Mouse (Mus musculus): ENCODE results near the gene Rsbn1l. TPM values are rescaled to one million over a fixed set of nuclear protein-coding genes. Genes with fewer than 3 reads are reported as not detected.

Gene Rsbn1l
- polyA plus RNA-seq, 1 experiment from 2014 or later = 5.5 TPM

DNA sequence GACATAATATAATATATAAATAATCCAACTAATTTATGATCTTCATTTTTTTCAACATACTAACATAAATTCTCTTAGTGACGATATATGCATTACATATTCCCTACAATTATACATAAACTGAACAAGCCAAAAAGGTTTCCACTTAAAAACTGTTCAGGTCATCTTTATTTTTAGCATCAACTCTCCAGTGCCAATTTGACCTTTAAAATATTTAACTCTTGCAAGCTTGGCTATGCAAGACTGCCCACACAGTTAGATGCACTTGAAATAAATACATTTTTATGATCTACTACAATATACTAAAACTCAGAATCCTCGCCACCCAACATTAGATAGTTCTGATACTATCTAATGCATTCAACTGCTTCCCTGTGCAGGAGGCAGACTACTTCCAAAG is 75.8 kb downstream of the Rsbn1l start:
- no peaks in the 10 kb centered on the region for H3K36me3 ChIP-seq (ENCODE audit: control insufficient read depth, insufficient read depth, low read length)
- peak overlapping the region; percentile 84 for H3K4me3 ChIP-seq (ENCODE audit: low read depth, low read length)
- no peak for ATAC-seq (ENCODE audit: low read depth)
- DNase-seq (ENCODE audit: low spot score) = no peak
- peaks cover 19% of the 10 kb centered on the region for H3K4me1 ChIP-seq (ENCODE audit: control insufficient read depth, insufficient read depth, low read length)
- no peaks in the 10 kb centered on the region for H3K9me3 ChIP-seq (ENCODE audit: control insufficient read depth, low read length)
- 67% methylated on average over 2 of the region's 2 CpGs for WGBS
- peak overlapping the region; percentile 86; the same call in 1 of the 2 replicates for H3K9ac ChIP-seq (ENCODE audit: low read depth, low read length)
- peak overlapping the region; percentile 57 for H3K4me2 ChIP-seq (ENCODE audit: low read depth, low read length)
- no peak overlapping the region for H3K27ac ChIP-seq (replicated peaks; ENCODE audit: low read depth, low read length)
- H3K27me3 ChIP-seq (replicated peaks; ENCODE audit: control insufficient read depth, insufficient read depth, low read length) = no peaks in the 10 kb centered on the region

DNA sequence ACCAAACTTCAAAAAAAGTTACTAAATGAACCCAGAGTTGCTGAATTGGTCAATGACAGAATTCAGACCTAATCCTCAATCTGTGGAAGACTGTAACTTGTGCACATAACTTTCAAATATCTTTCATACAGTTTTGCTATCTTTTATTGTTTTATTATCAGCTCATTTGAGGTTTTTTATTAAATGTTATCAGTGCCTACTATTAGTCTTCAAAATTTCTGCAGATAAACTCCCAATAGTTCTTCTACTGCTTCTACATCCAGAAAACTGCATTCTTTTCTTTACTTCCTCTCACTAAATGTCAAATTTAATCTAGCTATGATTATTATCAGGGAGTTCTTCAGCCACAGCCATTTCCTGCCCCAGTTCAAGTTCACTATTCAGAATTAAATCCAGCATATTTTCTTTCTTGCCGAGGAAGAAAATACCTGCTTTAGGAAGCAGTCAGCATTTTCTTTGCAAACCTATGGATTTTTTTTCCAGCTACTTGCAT is 79.2 kb downstream of the Rsbn1l start:
- 43% methylated on average over 1 of the region's 1 CpGs for WGBS
- no peak overlapping the region for H3K4me3 ChIP-seq (ENCODE audit: low read depth, low read length)
- no peaks in the 10 kb centered on the region for H3K27me3 ChIP-seq (replicated peaks; ENCODE audit: control insufficient read depth, insufficient read depth, low read length)
- ATAC-seq (ENCODE audit: low read depth) (no peak), DNase-seq (ENCODE audit: low spot score) (no peak)
- no peak overlapping the region for H3K4me2 ChIP-seq (ENCODE audit: low read depth, low read length)
- H3K9me3 ChIP-seq (ENCODE audit: control insufficient read depth, low read length) = no peaks in the 10 kb centered on the region
- no peak overlapping the region for H3K27ac ChIP-seq (replicated peaks; ENCODE audit: low read depth, low read length)
- peaks cover 5% of the 10 kb centered on the region for H3K4me1 ChIP-seq (ENCODE audit: control insufficient read depth, insufficient read depth, low read length)
- no peak overlapping the region for H3K9ac ChIP-seq (ENCODE audit: low read depth, low read length)
- no peaks in the 10 kb centered on the region for H3K36me3 ChIP-seq (ENCODE audit: control insufficient read depth, insufficient read depth, low read length)

DNA sequence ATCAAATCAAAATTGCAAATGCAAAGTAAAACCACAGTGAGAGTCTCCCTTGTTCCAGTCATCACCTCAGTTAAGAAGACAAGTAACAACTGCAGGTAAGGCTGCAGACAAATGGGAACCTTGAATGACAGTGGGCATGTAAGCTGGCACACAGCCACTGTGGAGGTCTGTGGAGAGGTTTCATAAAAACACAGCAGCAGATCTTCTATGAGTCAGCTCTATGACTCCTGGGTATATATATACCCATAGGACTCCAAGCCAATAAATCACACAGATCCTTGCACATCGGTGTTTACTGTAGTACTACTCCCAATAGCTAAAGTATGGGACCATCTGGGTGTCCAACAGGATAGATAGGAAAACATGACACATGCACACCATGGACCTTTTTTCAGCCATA is 83.1 kb downstream of the Rsbn1l start:
- Histone ChIP-seq H3K27ac (replicated peaks; ENCODE audit: low read depth, low read length) (no peak overlapping the region), H3K4me1 (ENCODE audit: control insufficient read depth, insufficient read depth, low read length) (no peaks in the 10 kb centered on the region), H3K9me3 (ENCODE audit: control insufficient read depth, low read length) (no peaks in the 10 kb centered on the region), H3K27me3 (replicated peaks; ENCODE audit: control insufficient read depth, insufficient read depth, low read length) (no peaks in the 10 kb centered on the region), H3K4me3 (ENCODE audit: low read depth, low read length) (no peak overlapping the region), H3K4me2 (ENCODE audit: low read depth, low read length) (no peak overlapping the region), H3K36me3 (ENCODE audit: control insufficient read depth, insufficient read depth, low read length) (no peaks in the 10 kb centered on the region), H3K9ac (ENCODE audit: low read depth, low read length) (no peak overlapping the region)
- ATAC-seq (ENCODE audit: low read depth) (no peak), DNase-seq (ENCODE audit: low spot score) (no peak)
- WGBS = 88% methylated on average over 1 of the region's 1 CpGs

DNA sequence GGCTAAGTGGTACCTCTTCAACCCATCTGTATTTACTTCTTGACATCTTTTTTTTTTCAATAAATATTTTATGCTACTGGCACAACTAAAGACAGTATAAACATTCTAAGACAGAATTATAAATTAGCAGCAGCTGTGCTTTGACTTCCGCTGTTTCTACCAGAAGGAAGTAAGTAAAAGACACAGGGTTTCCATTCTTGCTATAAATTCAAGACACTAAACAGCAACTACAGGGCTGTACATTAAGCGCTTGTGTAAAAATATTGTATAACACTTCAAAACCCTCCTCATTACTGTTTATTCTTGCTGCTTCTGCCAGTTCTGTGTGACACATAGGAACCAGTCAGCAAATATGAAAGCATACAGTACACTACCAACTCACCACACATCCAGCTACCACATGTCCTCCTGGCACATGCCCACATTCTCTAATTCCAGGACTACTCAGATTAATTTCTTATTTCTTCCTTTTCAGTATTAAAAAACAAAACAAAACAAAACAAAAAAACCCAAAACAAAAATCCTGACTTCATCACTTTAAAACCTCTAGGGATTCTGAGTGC is 90.9 kb downstream of the Rsbn1l start:
- WGBS = 63% methylated on average over 2 of the region's 2 CpGs

DNA sequence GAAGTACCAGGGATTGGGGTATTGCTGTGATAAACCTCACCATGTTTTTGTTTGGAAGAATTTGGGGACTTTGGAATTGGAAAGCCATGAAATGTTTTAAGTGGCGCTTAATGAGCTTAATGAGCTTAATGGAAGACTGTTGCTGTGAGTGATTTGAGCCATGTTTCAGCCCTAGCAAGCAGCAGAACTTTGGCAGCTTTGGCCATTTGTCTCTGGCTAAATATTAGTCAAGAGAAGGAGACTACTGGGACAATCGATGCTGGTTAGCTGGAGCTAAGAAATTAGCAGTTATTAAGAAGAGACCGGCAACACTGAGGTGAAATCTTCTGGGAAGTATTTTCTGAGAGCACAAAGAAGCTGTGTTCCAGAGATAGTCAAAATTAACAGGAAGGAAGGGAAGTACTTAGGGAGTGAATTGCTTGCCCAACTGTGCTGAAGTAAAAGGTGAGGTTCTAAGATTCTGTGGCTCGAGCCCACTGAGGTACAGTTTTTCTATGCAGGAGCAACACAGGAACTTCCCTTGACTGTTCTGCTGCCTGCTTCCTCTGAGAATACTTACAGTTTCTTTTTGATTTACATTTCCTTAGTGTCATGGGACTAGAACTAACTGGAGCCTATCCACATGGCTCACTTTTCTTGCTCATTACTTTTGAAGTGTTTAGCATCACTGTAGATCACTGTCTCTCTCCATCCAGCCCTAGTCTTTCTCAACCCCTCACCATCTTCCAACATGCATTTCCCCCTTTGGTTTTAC is 91.8 kb downstream of the Rsbn1l start:
- DNase-seq (ENCODE audit: low spot score) = no peak
- Histone ChIP-seq H3K9ac (ENCODE audit: low read depth, low read length) (no peak overlapping the region), H3K27ac (replicated peaks; ENCODE audit: low read depth, low read length) (no peak overlapping the region), H3K9me3 (ENCODE audit: control insufficient read depth, low read length) (peaks cover 1% of the 10 kb centered on the region; the same call in 1 of the 2 replicates), H3K36me3 (ENCODE audit: control insufficient read depth, insufficient read depth, low read length) (no peaks in the 10 kb centered on the region), H3K4me3 (ENCODE audit: low read depth, low read length) (no peak overlapping the region), H3K27me3 (replicated peaks; ENCODE audit: control insufficient read depth, insufficient read depth, low read length) (no peaks in the 10 kb centered on the region), H3K4me2 (ENCODE audit: low read depth, low read length) (no peak overlapping the region), H3K4me1 (ENCODE audit: control insufficient read depth, insufficient read depth, low read length) (peaks cover 7% of the 10 kb centered on the region; the same call in 1 of the 2 replicates)
- no peak for ATAC-seq (ENCODE audit: low read depth)
- 54% methylated on average over 4 of the region's 4 CpGs for WGBS

More for the DNA sequence above, 90.9 kb downstream of the Rsbn1l start:
- no peak overlapping the region for H3K4me3 ChIP-seq (ENCODE audit: low read depth, low read length)
- no peaks in the 10 kb centered on the region for H3K36me3 ChIP-seq (ENCODE audit: control insufficient read depth, insufficient read depth, low read length)
- H3K27me3 ChIP-seq (replicated peaks; ENCODE audit: control insufficient read depth, insufficient read depth, low read length) = no peaks in the 10 kb centered on the region
- ATAC-seq (ENCODE audit: low read depth) = no peak
- H3K9me3 ChIP-seq (ENCODE audit: control insufficient read depth, low read length) = no peaks in the 10 kb centered on the region
- peaks cover 7% of the 10 kb centered on the region; the same call in 1 of the 2 replicates for H3K4me1 ChIP-seq (ENCODE audit: control insufficient read depth, insufficient read depth, low read length)
- H3K4me2 ChIP-seq (ENCODE audit: low read depth, low read length) = no peak overlapping the region
- no peak for DNase-seq (ENCODE audit: low spot score)
- no peak overlapping the region for H3K9ac ChIP-seq (ENCODE audit: low read depth, low read length)
- no peak overlapping the region for H3K27ac ChIP-seq (replicated peaks; ENCODE audit: low read depth, low read length)

DNA sequence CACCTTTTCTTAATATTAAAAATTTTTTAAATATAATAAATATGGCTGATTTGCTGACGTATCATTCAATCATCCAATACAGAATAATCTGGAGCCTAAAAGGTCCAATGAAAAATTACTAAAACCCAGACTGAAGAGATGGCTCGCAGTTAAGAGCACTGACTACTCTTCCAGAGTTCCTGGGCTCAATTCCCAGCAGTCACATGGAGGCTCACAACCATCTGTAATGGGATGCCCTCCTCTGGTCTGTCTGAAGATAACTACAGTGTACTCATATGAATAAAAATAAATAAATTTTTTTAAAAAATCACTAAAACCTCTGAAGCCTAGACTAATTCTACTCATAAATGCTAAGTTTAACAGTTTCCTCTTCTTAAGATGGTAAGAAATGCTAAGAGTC is 94.3 kb downstream of the Rsbn1l start:
- no peak for ATAC-seq (ENCODE audit: low read depth)
- peaks cover 7% of the 10 kb centered on the region; the same call in 1 of the 2 replicates for H3K4me1 ChIP-seq (ENCODE audit: control insufficient read depth, insufficient read depth, low read length)
- DNase-seq (ENCODE audit: low spot score) = no peak
- no peaks in the 10 kb centered on the region for H3K27me3 ChIP-seq (replicated peaks; ENCODE audit: control insufficient read depth, insufficient read depth, low read length)
- no peak overlapping the region for H3K27ac ChIP-seq (replicated peaks; ENCODE audit: low read depth, low read length)
- peaks cover 3% of the 10 kb centered on the region; the same call in 1 of the 2 replicates for H3K9me3 ChIP-seq (ENCODE audit: control insufficient read depth, low read length)
- H3K4me3 ChIP-seq (ENCODE audit: low read depth, low read length) = no peak overlapping the region
- H3K4me2 ChIP-seq (ENCODE audit: low read depth, low read length) = no peak overlapping the region
- 91% methylated on average over 2 of the region's 2 CpGs for WGBS
- H3K9ac ChIP-seq (ENCODE audit: low read depth, low read length) = no peak overlapping the region
- H3K36me3 ChIP-seq (ENCODE audit: control insufficient read depth, insufficient read depth, low read length) = 0 out of 2 replicates have a peak, but pooled peaks cover 5% of the 10 kb centered on the region

DNA sequence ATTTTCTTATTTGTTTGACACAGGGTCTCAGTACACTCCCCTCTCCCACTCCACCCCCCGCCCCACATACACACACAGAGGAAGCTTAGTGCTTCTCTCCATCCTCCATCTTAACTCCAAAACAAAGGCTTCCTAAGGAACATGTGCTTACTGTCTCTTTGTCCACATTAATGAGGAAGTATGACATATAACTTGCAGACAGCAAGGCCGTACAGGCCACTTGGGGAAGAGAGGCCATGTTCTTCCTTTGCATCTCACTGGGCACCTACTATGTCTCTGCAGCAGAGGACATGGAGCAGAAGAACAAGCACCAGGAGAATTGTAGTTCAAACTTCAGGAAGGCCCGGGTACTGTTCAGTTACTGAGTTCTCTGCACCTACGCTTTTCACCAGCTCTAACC is 95.6 kb downstream of the Rsbn1l start:
- Histone ChIP-seq H3K9me3 (ENCODE audit: control insufficient read depth, low read length) (peaks cover 3% of the 10 kb centered on the region; the same call in 1 of the 2 replicates), H3K4me1 (ENCODE audit: control insufficient read depth, insufficient read depth, low read length) (peaks cover 7% of the 10 kb centered on the region; the same call in 1 of the 2 replicates), H3K4me3 (ENCODE audit: low read depth, low read length) (no peak overlapping the region), H3K4me2 (ENCODE audit: low read depth, low read length) (no peak overlapping the region), H3K36me3 (ENCODE audit: control insufficient read depth, insufficient read depth, low read length) (0 out of 2 replicates have a peak, but pooled peaks cover 5% of the 10 kb centered on the region), H3K27ac (replicated peaks; ENCODE audit: low read depth, low read length) (no peak overlapping the region), H3K9ac (ENCODE audit: low read depth, low read length) (no peak overlapping the region), H3K27me3 (replicated peaks; ENCODE audit: control insufficient read depth, insufficient read depth, low read length) (no peaks in the 10 kb centered on the region)
- WGBS = 88% methylated on average over 4 of the region's 4 CpGs
- no peak for DNase-seq (ENCODE audit: low spot score)
- ATAC-seq (ENCODE audit: low read depth) = no peak

DNA sequence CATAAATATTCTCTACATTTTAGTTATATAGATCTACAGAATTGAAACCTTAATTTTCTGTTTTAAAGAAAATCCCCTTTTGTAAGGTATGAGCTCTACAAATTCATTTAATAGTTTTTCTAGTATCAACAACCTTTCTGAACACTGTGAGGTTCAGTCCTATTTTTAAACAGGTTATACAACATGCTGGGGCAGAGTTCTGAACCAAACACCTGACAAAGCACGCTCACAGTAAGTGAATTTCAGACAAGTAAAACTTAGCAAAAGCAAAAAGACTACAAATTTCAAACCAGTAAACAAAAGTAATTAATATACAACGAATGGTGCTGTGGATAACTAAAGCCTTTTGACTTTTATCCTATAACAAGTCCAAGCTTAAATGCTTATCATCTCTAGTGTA is 97.8 kb downstream of the Rsbn1l start:
- no peaks in the 10 kb centered on the region for H3K27me3 ChIP-seq (replicated peaks; ENCODE audit: control insufficient read depth, insufficient read depth, low read length)
- WGBS = 87% methylated on average over 2 of the region's 2 CpGs
- DNase-seq (ENCODE audit: low spot score) (no peak), ATAC-seq (ENCODE audit: low read depth) (no peak)
- H3K4me2 ChIP-seq (ENCODE audit: low read depth, low read length) = no peak overlapping the region
- no peak overlapping the region for H3K27ac ChIP-seq (replicated peaks; ENCODE audit: low read depth, low read length)
- H3K4me3 ChIP-seq (ENCODE audit: low read depth, low read length) = no peak overlapping the region
- no peak overlapping the region for H3K9ac ChIP-seq (ENCODE audit: low read depth, low read length)
- peaks cover 3% of the 10 kb centered on the region; the same call in 1 of the 2 replicates for H3K9me3 ChIP-seq (ENCODE audit: control insufficient read depth, low read length)
- peaks cover 3% of the 10 kb centered on the region; the same call in 1 of the 2 replicates for H3K4me1 ChIP-seq (ENCODE audit: control insufficient read depth, insufficient read depth, low read length)
- H3K36me3 ChIP-seq (ENCODE audit: control insufficient read depth, insufficient read depth, low read length) = 0 out of 2 replicates have a peak, but pooled peaks cover 5% of the 10 kb centered on the region
